Mouse (Mus musculus): ENCODE results near the gene Anapc15.

GRCm38 (mm10) chr7:101834903-101835302, 28.6 kb upstream of the Anapc15 start:
- TF ChIP-seq CTCF (IDR thresholded peaks at IDR 0.05; ENCODE audit: control insufficient read depth, insufficient read depth, insufficient read length) = no peak
- no peak for TF ChIP-seq MYOD1 (IDR thresholded peaks at IDR 0.05; ENCODE audit: control insufficient read depth, insufficient read length, low read depth)
- TF ChIP-seq USF1 (IDR thresholded peaks at IDR 0.05; ENCODE audit: low read depth) = no peak
- no peak for TF ChIP-seq CEBPB (IDR thresholded peaks at IDR 0.05; ENCODE audit: low read depth)
- TF ChIP-seq MAX (IDR thresholded peaks at IDR 0.05) = no peak
- TF ChIP-seq MYOG (IDR thresholded peaks at IDR 0.05; ENCODE audit: control insufficient read depth, extremely low read depth, insufficient read length) = no peak
- no peak for TF ChIP-seq FOSL1 (IDR thresholded peaks at IDR 0.05; ENCODE audit: insufficient read depth, low read length, poor library complexity, severe bottlenecking)

Measured in C2C12 (cell line).